Mouse (Mus musculus): Measurements from ENCODE around the gene Gapdhs.
"Not testable (repeated sequence)": the region's sequence is repeated elsewhere in the genome, so short reads cannot be mapped to it uniquely, and the experiment has no call there.

Gene Gapdhs

DNA sequence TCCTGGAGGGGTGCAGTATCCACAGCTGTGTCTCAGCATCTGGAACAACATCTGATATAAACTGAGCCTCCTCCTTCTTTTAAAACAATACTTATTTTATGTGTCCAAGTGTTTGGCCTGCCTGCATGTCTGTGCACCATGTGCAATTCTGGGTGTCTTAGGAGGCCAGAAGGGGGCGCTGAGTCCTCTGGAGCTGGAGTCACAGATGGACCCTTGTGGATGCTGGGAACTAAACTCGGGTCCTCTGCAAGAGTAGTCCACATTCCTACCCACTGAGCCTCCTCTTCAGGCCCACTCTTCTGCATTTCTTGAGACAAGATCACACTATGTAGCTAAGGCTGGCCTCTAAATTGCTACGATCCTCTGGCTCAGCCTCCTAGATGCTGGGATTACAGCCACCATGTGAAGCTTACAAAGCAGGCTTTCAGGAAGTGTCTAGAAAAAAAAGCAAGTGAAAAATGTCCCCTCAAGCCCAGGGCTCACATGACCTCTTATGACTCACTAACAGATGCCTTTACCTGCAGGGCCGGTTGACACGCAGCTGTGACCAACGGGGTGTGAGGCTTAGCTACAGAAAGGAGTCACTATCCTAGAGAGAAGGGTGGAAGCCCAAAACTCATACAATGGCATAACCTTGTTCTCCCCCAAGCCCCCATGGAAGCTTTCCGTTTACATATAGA lies 4.2 kb upstream of the Gapdhs start:
- DNase-seq (ENCODE audit: extremely low read depth, low read depth) = no peak

DNA sequence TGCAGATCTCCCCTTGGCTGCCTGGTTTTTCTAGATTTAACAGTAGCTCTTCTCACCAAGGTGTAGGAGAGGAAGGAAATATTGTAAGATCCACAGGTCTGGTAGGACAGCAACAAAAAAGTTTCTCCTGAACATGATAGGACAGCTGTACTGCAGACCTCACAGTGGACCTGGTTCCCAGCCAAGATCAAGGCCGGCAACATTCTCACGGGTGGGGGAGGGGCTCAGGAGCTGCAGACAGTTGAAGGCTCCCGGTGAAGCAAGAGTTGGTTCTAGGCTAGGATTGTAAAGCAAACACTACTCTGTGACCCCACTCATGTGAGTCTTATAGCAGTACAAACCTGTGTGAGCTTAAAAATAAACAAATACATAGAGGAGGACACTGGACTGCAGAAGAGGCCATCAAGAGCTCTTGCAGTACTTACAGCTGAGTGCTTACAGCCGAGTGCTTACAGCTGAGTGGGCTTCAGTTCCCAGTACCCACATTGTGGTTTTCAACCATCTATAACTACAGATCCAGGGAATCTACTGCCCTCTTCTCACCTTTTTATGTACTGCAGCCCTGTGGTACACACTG lies 629 bp upstream of the Gapdhs start:
- no peak for DNase-seq (ENCODE audit: extremely low read depth, low read depth)

DNA sequence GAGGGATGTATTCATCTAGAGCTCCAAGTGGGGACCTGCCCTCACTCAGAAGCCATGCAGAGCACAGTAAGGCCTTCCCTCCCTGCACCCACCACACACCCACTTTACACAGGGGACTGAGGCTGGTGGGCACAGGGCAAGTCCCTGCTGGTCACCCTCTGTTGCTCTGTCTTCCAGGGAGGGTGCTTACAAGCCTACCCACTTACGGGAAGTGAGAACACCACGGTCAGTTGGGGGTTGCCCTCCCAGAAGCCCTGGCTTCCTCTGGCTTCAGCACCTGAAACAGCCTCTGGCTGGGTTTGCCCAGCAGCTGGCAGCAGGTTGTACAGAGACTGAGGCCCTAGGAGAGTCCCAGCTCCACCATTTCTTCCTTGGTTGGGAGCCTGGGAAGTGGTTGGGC lies 911 bp downstream of the Gapdhs start:
- DNase-seq (ENCODE audit: extremely low read depth, low read depth) = not testable (repeated sequence)

DNA sequence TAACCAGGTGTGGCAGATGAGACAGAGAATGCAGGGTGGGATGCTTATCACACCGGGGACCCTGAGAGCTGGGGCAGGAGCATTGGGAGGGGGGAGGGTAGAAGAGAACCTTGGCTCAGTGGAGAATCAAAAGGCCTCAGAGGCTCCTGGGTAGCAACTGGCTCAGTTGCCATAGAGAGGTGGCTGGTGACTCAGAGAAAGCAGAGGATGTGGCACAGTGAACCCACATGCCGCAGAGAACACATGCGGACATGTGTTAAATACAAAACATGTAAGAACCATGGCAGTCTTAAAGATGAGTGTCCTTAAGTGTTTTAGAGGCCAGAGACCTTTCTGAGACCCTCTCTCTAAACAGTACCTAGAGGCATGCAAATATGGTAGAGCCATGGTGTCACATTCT lies 7.3 kb downstream of the Gapdhs start:
- DNase-seq (ENCODE audit: extremely low read depth, low read depth) = no peak

DNA sequence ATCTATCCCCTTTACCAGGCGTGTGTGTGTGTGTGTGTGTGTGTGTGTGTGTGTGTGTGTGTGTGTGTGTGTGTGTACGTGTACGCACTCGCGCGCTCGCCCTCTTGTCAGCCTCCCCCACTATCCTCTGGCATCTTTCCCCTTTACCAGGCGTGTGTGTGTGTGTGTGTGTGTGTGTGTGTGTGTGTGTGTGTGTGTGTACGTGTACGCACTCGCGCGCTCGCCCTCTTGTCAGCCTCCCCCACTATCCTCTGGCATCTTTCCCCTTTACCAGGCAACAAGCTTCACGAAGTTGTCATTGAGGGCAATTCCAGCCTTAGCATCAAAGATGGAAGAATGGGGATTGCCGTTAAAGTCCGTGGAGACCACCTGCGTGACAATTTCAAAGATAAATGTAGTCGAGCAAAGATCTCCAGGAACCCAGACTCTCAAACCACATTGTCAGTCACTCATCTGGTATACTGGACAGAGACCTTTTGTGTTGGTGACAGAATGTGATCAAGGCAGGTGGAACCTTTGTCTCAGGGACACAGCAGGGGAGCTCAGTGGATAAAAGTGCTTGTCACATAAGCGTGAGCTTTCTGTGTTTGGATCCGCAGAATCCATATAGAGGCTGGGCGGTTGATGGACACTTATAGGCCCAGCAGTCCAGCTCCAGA lies 13.3 kb downstream of the Gapdhs start:
- DNase-seq (ENCODE audit: extremely low read depth, low read depth) = not testable (repeated sequence)

DNA sequence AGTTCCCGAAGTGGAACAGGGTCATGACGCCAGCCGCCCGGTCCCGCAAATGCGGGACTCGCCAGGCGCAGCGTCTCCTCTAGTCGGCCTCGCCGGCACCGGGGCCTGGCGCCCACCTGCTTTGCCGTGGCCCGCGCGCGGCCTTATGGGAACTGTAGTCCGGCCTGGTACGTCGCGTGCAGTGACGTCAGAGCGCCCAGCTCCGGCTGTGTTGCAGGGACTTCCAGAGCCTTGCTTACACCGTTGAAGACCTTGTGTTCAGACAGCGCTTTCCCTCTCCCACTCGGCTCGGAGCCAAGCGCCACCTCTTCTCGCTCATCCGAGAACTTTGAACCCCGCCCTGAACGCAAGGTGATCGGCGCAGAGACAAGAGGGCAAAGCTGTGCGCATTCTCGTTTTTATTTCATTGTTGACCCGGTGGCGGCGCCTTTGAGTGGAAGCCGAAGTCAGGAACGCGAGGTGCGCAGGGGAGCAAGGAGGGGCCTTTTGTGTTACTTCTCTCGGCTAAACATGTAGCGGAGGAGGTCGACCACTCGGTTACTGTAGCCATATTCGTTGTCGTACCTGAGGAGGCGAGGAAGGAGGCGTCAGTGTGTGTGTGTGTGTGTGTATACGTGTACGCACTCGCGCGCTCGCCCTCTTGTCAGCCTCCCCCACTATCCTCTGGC lies 14.0 kb downstream of the Gapdhs start, which contains the start of gene Tmem147:
Tmem147 (minus strand) TSS at position 145 of the 668 bp plus-strand sequence.
- peak; percentile 98 for DNase-seq (ENCODE audit: extremely low read depth, low read depth)

DNA sequence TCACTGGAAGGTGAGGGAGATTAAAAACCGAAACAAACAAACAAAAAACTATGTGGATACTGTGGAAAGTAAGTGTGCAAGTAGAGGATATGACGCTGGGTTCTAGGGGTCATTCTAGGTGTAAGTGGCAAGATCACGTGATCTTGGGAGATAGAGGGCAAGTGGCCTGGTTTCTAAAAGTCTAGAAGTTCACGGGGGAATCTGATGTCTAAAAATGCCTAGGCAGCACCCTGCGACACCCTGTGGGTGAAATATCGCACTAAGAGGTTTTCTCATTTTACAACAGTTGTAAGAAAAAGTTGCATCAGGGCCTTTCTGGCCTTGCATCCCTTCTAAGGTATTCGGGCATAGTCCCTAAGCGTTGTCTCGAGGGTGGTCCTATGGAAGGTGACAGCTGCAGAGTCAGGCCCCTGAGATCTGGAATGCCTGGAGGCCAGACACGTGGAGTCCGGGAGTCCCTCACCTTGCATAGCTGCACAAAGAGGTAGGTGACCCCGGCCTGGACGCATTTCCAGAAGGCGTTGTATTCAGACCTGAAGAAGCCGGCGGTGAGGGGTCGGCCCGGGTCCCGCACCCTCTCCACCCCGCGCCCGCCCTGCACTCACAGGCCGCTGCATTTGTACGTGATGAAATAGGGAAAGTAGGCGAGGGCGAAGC lies 14.6 kb downstream of the Gapdhs start:
- DNase-seq (ENCODE audit: extremely low read depth, low read depth) = no peak

DNA sequence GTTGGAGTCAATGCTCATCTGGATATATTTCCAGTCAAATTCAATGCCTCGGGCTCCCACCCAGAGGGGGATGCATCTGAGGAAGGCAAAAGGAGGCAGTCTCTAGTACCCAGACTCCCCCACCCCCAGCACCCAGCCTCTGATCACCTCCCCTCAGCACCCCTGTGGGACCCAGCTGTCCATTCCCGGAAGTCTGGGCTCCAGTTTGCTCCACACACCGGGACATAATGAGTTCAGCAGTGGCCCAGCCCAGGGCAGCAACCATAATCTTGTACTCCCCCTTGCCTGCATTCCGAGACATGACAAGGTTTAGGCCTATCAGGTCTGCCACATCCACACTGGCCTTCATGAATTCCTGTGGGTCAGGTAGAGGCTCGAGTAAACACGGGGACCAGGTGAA lies 15.3 kb downstream of the Gapdhs start:
- DNase-seq (ENCODE audit: extremely low read depth, low read depth) = no peak

DNA sequence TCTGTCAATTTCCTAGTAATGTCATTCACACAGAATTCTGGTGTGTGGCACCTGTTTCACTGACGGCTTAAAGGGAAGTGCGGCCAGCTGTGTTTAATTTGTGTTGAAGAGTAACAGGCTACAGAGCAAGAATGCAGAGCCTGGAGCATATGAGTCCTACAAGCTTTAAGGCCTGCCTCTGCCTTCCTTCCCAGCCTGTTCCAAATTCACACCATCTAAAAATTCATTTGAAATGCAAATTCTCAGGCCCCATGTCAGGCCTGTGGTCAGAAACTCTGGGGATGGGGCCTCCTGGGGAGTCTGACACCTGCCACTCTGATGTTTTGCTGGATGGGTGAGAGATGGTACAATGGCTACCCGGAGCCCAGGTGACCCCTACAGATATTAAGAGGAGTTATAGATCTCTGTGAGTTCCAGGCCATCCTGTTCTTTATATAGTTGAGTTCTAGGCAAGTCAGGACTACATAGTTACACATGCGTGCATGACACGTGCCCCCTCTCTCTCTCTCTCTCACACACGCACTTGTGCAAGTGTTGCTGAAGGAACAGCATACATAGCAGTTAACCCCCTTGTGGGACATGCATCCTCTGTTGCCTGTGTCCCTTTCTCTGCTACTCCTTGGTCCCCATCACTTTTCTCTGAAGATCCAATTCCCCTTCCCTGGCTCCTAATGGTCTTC lies 20.1 kb downstream of the Gapdhs start:
- DNase-seq (ENCODE audit: extremely low read depth, low read depth) = no peak

DNA sequence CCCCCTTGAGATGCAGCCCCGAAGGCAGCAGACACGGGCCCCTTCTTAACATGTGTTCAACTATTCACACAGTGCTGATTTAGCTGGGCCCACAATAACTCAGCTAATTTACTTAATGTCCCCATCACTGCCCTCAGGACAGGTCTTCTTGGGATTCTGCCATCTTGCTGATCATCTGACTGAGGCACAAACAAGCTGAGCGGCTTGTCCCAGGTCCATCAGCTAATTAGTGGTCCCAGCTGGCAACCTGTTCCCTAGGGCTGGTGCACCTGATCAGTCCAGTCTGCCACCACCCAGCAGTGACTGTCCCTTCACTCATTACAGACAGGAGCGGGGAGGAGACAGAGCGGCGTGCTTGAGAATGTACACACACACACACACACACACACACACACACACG lies 22.2 kb downstream of the Gapdhs start:
- DNase-seq (ENCODE audit: extremely low read depth, low read depth) = no peak

DNA sequence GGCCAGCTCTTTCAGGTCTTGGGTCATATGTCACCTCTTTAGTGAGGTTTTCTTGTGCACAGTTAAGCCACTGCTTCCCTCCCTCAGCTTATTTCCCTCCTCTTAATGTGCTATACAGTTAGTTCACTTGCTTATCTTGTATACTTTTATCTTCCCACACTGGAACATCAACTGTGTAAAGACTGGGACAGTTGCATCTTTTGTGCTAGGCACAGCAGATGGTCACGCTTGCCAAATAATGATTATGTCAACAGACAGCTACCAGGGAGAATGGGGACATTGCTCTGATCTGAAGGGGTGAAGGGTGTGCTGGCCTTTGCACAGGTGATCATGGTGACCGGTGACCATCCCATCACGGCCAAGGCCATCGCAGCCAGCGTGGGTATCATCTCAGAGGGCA lies 23.8 kb downstream of the Gapdhs start:
- no peak for DNase-seq (ENCODE audit: extremely low read depth, low read depth)

DNA sequence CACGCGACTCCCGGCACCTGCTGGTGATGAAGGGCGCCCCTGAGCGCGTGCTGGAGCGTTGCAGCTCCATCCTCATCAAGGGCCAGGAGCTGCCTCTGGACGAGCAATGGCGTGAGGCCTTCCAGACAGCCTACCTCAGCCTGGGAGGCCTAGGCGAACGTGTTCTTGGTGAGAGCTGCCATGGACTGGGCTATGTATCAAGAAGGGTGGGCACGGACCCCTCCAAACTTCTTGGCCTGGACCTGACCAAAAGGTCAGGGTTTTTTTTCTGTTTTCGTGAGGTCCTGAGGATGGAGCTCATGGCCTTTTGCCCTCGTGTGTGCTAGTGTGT lies 25.8 kb downstream of the Gapdhs start:
- no peak for DNase-seq (ENCODE audit: extremely low read depth, low read depth)

DNA sequence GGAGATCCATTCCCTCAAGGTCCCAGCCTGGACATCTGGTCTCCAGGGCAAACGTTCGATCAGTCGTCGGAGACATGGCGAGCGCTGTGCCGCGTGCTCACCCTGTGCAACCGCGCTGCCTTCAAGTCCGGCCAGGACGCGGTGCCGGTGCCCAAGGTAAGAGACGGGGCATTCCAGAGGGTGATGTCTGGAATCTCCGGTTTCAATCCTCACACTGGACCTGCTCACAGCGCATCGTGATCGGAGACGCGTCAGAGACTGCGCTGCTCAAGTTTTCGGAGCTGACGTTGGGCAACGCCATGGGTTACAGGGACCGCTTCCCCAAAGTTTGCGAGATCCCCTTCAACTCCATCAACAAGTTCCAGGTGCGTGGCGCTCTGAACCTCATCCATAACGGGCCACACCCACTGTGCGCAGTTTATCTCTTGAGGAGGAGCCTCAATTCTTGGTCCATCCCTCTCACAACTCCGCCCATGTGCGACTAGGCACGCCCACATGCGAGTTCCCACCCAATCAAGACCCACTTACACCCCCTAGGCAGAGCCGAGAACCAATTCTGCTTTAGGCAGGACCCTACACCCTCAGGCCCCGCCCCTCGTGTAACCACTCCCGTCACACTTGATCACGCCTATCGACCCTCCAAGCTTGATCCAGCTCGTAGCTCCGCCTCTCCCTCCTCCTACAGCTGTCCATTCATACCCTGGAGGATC lies 26.3 kb downstream of the Gapdhs start:
- peak; percentile 96 for DNase-seq (ENCODE audit: extremely low read depth, low read depth)

DNA sequence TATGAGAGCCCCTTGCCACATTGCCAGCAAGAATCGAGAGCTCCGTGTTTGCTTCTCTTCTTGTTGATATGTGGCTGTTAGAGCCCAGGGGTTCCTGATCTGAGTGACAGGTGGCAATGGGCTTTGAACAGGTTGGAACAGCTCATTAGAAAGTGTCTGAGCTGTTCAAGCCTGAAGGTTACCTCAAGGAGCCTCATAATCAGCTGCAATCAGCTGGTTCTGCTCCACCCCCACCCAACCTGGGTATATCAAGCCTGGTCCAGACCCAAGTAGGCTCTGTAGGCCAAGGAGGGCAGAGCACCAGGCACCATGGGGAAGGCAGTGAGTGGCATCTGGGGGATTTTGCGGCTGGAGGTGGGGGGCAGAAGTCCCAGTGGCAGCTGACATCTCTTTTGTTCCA lies 31.5 kb downstream of the Gapdhs start, which contains the start of gene Atp4a:
Atp4a (plus strand) TSS at position 268 of the 400 bp plus-strand sequence.
- DNase-seq (ENCODE audit: extremely low read depth, low read depth) = no peak

DNA sequence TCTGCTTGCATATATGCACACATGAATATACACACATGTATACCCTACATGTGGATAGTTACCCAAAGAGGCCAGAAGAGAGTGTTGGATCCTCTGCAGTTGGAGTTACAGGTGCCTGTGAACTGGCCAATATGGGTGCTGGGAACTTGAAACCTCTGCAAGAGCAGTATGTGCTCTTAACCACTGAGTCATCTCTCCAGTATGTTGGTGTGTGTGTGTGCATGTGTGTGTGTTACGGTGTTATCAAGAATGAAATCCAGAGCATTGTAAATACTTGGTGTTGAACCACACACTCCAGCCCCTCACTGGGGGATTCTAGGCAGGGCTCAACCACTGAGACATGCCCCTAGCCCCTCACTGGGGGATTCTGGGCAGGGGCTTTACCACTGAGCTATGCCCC lies 36.0 kb downstream of the Gapdhs start:
- DNase-seq (ENCODE audit: extremely low read depth, low read depth) = no peak

DNA sequence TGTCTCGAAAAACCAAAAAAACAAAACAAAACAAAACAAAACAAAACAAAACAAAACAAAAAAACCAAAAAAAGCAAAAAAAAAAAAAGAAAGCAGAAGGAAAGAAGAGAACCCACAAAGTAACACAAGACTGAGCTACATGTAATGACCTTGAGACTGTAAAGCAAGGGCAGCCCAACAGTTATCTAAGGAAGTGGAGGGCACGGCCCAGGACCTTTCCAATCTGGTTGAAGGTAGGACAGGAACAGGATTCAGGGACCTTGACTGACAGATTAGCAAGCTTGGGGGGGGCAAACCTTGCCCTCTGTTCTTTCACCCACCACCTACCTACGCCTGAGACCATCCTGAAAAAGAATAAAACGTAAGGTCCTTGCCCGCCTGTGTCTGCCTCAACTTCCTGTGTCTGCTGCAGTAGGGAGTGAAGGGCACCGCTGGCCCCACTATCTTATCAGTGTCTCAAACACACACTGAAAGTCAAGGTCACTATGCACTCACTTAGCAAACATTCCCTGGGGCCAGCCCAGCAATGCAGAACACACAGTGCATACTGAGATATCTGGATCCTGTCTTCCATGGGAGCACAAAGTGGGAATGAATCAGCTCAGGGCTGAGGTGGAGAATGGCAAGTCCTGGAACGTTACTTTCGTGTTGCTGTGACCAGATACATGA lies 37.1 kb downstream of the Gapdhs start:
- no peak for DNase-seq (ENCODE audit: extremely low read depth, low read depth)

DNA sequence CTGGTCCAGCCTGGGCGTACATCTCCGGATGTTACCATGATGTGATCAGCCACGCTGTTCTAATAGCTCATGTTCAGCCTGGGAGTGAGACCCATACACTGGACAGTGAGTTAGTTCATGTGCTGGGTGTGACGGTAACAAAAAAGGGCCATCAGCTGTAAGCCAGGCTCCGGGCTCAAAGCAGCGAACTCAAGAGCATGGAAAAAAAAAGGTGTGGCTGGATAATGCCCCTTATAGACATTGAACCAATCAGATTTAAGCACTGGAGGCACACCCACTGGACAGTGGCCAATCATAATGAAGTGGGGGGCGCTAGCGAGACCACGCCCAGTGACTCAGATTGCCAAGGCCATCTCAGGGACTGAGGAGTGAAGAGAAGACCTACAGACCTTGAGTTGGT lies 44.9 kb downstream of the Gapdhs start, which contains the start of gene 2200002J24Rik:
2200002J24Rik (plus strand) TSS at position 338 of the 400 bp plus-strand sequence.
- DNase-seq (ENCODE audit: extremely low read depth, low read depth) = peak; percentile 90

DNA sequence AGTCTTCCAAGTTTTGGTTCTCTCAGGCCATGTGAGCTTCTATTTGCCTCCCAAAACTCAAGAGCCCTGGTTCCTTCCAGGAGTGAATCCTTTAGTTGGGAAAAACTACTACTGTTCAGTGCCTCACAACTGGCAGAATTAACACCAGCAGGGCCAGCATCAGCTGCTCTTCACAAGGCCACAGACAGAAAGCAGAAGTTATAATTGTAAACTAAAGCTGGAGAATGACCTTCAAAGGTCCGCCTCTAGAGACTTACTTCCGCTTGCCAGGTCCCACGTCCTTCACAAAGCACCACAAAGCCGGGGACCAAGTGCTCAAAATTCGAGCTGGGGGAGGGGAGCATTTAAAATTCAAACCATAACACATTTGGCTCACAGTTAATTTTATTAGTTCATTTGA lies 45.4 kb downstream of the Gapdhs start:
- DNase-seq (ENCODE audit: extremely low read depth, low read depth) = peak; percentile 75

DNA sequence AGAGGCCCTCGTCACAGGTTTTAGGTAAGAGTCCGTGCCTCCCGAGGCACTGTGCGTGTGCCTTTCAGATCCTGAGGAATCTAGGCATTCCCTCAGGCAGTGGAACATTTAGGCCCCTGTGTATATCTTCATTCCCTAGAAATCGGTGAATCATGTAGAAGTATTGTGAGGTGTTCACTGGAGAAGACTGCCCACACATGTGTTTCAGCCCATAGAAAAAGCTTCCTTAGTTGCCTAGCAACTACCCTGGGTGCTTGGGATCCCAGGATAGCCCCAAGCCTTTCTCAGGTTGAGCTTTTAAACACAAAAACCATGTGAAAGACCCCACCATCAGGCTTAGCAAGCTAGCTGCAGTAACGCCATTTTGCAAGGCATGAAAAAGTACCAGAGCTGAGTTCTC lies 55.2 kb downstream of the Gapdhs start:
- DNase-seq (ENCODE audit: extremely low read depth, low read depth) = no peak

DNA sequence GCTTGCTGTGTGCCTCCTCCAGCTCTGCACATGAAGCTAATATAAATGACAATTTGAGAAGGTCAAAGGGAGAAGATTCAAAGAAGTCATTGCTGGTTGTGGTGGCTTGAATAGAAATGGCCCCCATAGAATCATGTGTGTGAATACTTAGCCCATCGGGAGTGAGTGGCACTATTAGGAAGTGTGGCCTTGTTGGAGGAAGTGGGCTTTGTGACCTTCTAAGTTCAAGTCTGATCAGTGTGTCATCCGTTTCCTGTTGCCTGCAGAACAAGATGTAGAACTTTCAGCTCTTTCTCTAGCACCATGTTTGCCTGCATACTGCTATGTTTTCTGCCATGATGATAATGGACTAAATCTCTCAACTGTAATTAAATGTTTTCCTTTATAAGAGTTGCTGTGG lies 60.1 kb downstream of the Gapdhs start:
- no peak for DNase-seq (ENCODE audit: extremely low read depth, low read depth)

Measured in MEL-GATA-1-ER (cell line).